Mouse (Mus musculus): ENCODE results near the gene Dpy30. TPM values are rescaled to one million over a fixed set of nuclear protein-coding genes. Genes with fewer than 3 reads are reported as not detected.
A peak's percentile ranks its signal among the peaks of the same experiment; 100 is the strongest.

Gene Dpy30
- polyA plus RNA-seq, 1 experiment from 2014 or later = 193 TPM

GRCm38 (mm10) chr17:74284397-74285115 is 39.2 kb downstream of the Dpy30 start:
- no peak overlapping the region for H3K4me2 ChIP-seq (replicated peaks; ENCODE audit: low read depth)
- DNase-seq (ENCODE audit: low spot score) = no peak
- H3K4me1 ChIP-seq (replicated peaks; ENCODE audit: control insufficient read depth, insufficient read depth) = no peaks in the 10 kb centered on the region

GRCm38 (mm10) chr17:74282024-74282423 is 41.7 kb downstream of the Dpy30 start:
- no peak overlapping the region for H3K4me2 ChIP-seq (replicated peaks; ENCODE audit: low read depth)
- H3K27ac ChIP-seq (replicated peaks) = no peak overlapping the region
- H3K4me1 ChIP-seq (replicated peaks; ENCODE audit: control insufficient read depth, insufficient read depth) = no peaks in the 10 kb centered on the region
- no peak for DNase-seq (ENCODE audit: low spot score)
- no peaks in the 10 kb centered on the region for H3K36me3 ChIP-seq (ENCODE audit: control insufficient read depth, insufficient read depth, low read length)
- H3K4me3 ChIP-seq (ENCODE audit: low read depth, low read length) = no peak overlapping the region
- no peaks in the 10 kb centered on the region for H3K27me3 ChIP-seq (ENCODE audit: control insufficient read depth, insufficient read depth, low read length)
- no peak for ATAC-seq (ENCODE audit: low FRiP score, low TSS enrichment)
- no peak for TF ChIP-seq EP300 (optimal IDR thresholded peaks at IDR 0.05)
- no peak for TF ChIP-seq CTCF (IDR thresholded peaks at IDR 0.05; ENCODE audit: low read depth)
- 82% methylated on average over 3 of the region's 3 CpGs for WGBS
- no peak overlapping the region for H3K9ac ChIP-seq (ENCODE audit: low read length)
- H3K9me3 ChIP-seq (ENCODE audit: control insufficient read depth, low read length) = no peaks in the 10 kb centered on the region

More at GRCm38 (mm10) chr17:74284397-74285115, 39.2 kb downstream of the Dpy30 start:
- ATAC-seq (ENCODE audit: low FRiP score, low TSS enrichment) = no peak
- no peaks in the 10 kb centered on the region for H3K27me3 ChIP-seq (ENCODE audit: control insufficient read depth, insufficient read depth, low read length)
- TF ChIP-seq CTCF (IDR thresholded peaks at IDR 0.05; ENCODE audit: low read depth) (no peak), EP300 (optimal IDR thresholded peaks at IDR 0.05) (no peak)
- no peaks in the 10 kb centered on the region for H3K36me3 ChIP-seq (ENCODE audit: control insufficient read depth, insufficient read depth, low read length)
- H3K9me3 ChIP-seq (ENCODE audit: control insufficient read depth, low read length) = no peaks in the 10 kb centered on the region
- WGBS = 60% methylated on average over 2 of the region's 2 CpGs
- H3K9ac ChIP-seq (ENCODE audit: low read length) = no peak overlapping the region
- no peak overlapping the region for H3K27ac ChIP-seq (replicated peaks)
- no peak overlapping the region for H3K4me3 ChIP-seq (ENCODE audit: low read depth, low read length)

GRCm38 (mm10) chr17:74278966-74279869 is 44.5 kb downstream of the Dpy30 start:
- no peaks in the 10 kb centered on the region for H3K27me3 ChIP-seq (ENCODE audit: control insufficient read depth, insufficient read depth, low read length)
- TF ChIP-seq CTCF (IDR thresholded peaks at IDR 0.05; ENCODE audit: low read depth) (peak; percentile 31), EP300 (optimal IDR thresholded peaks at IDR 0.05) (no peak)
- DNase-seq (ENCODE audit: low spot score) = no peak
- 84% methylated on average over 8 of the region's 8 CpGs for WGBS
- ATAC-seq (ENCODE audit: low FRiP score, low TSS enrichment) = 0 out of 2 replicates have a peak, but pooled peaks have one; percentile 49
- no peaks in the 10 kb centered on the region for H3K36me3 ChIP-seq (ENCODE audit: control insufficient read depth, insufficient read depth, low read length)
- no peak overlapping the region for H3K9ac ChIP-seq (ENCODE audit: low read length)
- no peak overlapping the region for H3K27ac ChIP-seq (replicated peaks)
- no peak overlapping the region for H3K4me3 ChIP-seq (ENCODE audit: low read depth, low read length)
- H3K4me1 ChIP-seq (replicated peaks; ENCODE audit: control insufficient read depth, insufficient read depth) = no peaks in the 10 kb centered on the region
- no peaks in the 10 kb centered on the region for H3K9me3 ChIP-seq (ENCODE audit: control insufficient read depth, low read length)
- H3K4me2 ChIP-seq (replicated peaks; ENCODE audit: low read depth) = no peak overlapping the region

- 56% methylated on average over 3 of the region's 3 CpGs for WGBS
- no peak for ATAC-seq (ENCODE audit: low FRiP score, low TSS enrichment)
Measured at GRCm38 (mm10) chr17:74274471-74274870, 49.3 kb downstream of the Dpy30 start.

GRCm38 (mm10) chr17:74272683-74273205 is 51.0 kb downstream of the Dpy30 start:
- no peak overlapping the region for H3K9ac ChIP-seq (ENCODE audit: low read length)
- DNase-seq (ENCODE audit: low spot score) (no peak), ATAC-seq (ENCODE audit: low FRiP score, low TSS enrichment) (0 out of 2 replicates have a peak, but pooled peaks have one; percentile 32)
- no peaks in the 10 kb centered on the region for H3K4me1 ChIP-seq (replicated peaks; ENCODE audit: control insufficient read depth, insufficient read depth)
- H3K27ac ChIP-seq (replicated peaks) = no peak overlapping the region
- no peak for TF ChIP-seq CTCF (IDR thresholded peaks at IDR 0.05; ENCODE audit: low read depth)
- no peak for TF ChIP-seq EP300 (optimal IDR thresholded peaks at IDR 0.05)
- WGBS = 86% methylated on average over 16 of the region's 16 CpGs
- H3K27me3 ChIP-seq (ENCODE audit: control insufficient read depth, insufficient read depth, low read length) = no peaks in the 10 kb centered on the region
- no peaks in the 10 kb centered on the region for H3K36me3 ChIP-seq (ENCODE audit: control insufficient read depth, insufficient read depth, low read length)
- no peak overlapping the region for H3K4me3 ChIP-seq (ENCODE audit: low read depth, low read length)
- H3K9me3 ChIP-seq (ENCODE audit: control insufficient read depth, low read length) = no peaks in the 10 kb centered on the region
- no peak overlapping the region for H3K4me2 ChIP-seq (replicated peaks; ENCODE audit: low read depth)

More at GRCm38 (mm10) chr17:74274471-74274870, 49.3 kb downstream of the Dpy30 start:
- Histone ChIP-seq H3K9me3 (ENCODE audit: control insufficient read depth, low read length) (no peaks in the 10 kb centered on the region), H3K4me3 (ENCODE audit: low read depth, low read length) (no peak overlapping the region), H3K4me2 (replicated peaks; ENCODE audit: low read depth) (no peak overlapping the region), H3K9ac (ENCODE audit: low read length) (no peak overlapping the region), H3K36me3 (ENCODE audit: control insufficient read depth, insufficient read depth, low read length) (no peaks in the 10 kb centered on the region), H3K27ac (replicated peaks) (no peak overlapping the region), H3K27me3 (ENCODE audit: control insufficient read depth, insufficient read depth, low read length) (no peaks in the 10 kb centered on the region), H3K4me1 (replicated peaks; ENCODE audit: control insufficient read depth, insufficient read depth) (no peaks in the 10 kb centered on the region)
- no peak for DNase-seq (ENCODE audit: low spot score)
- TF ChIP-seq EP300 (optimal IDR thresholded peaks at IDR 0.05) (no peak), CTCF (IDR thresholded peaks at IDR 0.05; ENCODE audit: low read depth) (no peak)

Measured in stomach, postnatal 0 days (tissue).